Mouse (Mus musculus) kidney, adult 2 months (tissue): Measurements from ENCODE around the gene Hoxc13.

Source experiments
- CTCF ChIP-seq: fragments of 200-500 bp; conservative IDR thresholded peaks from 2 replicates; pipeline ENCODE4 v1.5.1; 2011; ENCODE audit warnings: low read depth, mild to moderate bottlenecking, control low read depth, low read length, moderate library complexity, mixed read lengths; ENCODE audit not compliant: insufficient read depth, insufficient read length
- POLR2A ChIP-seq: fragments of 200-500 bp; IDR thresholded peaks from one replicate; pipeline ENCODE4 v1.6.1; 2011; ENCODE audit warnings: low read depth, low read length, control low read depth

GRCm38 (mm10) chr15:102967511-102968397, 46.9 kb downstream of the Hoxc13 start:
- TF ChIP-seq CTCF (no peak), POLR2A (no peak)
